Mouse (Mus musculus) ES-Bruce4 (cell line): ENCODE results near the gene Gm13275.

Experiments used
- CTCF ChIP-seq: IDR thresholded peaks from one replicate; pipeline ENCODE4 v1.8.1; 2011; ENCODE audit warnings: low read depth, low read length
- POLR2A ChIP-seq: IDR thresholded peaks from one replicate; pipeline ENCODE4 v1.8.1; 2011; ENCODE audit warnings: low read length; ENCODE audit not compliant: insufficient read depth

- TF ChIP-seq CTCF = no peak
- no peak for TF ChIP-seq POLR2A
Observed at GRCm38 (mm10) chr4:88819659-88820058, 25.4 kb downstream of the Gm13275 start, which contains the start of gene Ifna11.
